Mouse (Mus musculus) ES-Bruce4 (cell line): Measurements from ENCODE around the gene Fam98a.

Experiments used
- CTCF ChIP-seq: IDR thresholded peaks from one replicate; pipeline ENCODE4 v1.8.1; 2011; ENCODE audit warnings: low read depth, low read length
- EP300 ChIP-seq: IDR thresholded peaks from 2 replicates; pipeline ENCODE4 v1.6.1; 2011; ENCODE audit warnings: low read depth, low read length; ENCODE audit not compliant: insufficient read depth

GRCm38 (mm10) chr17:75495213-75495612 is 56.5 kb downstream of the Fam98a start:
- no peak for TF ChIP-seq EP300
- no peak for TF ChIP-seq CTCF
